Mouse (Mus musculus) CH12.LX (cell line): ENCODE results near the gene Olfr1406.

Experiments used
- CTCF ChIP-seq, 2 experiments: IDR thresholded peaks in 1 of 2; conservative IDR thresholded peaks in 1 of 2; 2 replicates each; pipeline ENCODE4 v1.5.1; 2011 to 2012; ENCODE audit warnings: low read depth in 2 of 2, low read length in 2 of 2, improper control_type of control experiment in 1 of 2, inconsistent platforms in 1 of 2, mild to moderate bottlenecking in 1 of 2, moderate library complexity in 1 of 2
- E2F4 ChIP-seq: IDR thresholded peaks from 2 replicates; pipeline ENCODE4 v1.6.1; 2011; ENCODE audit warnings: low read depth, low read length, improper control_type of control experiment; ENCODE audit not compliant: insufficient replicate concordance
- GABPA ChIP-seq: IDR thresholded peaks from 2 replicates; pipeline ENCODE4 v1.6.1; 2012; ENCODE audit warnings: low read depth, low read length, improper control_type of control experiment, inconsistent platforms; ENCODE audit not compliant: insufficient replicate concordance
- IRF4 ChIP-seq: IDR thresholded peaks from 2 replicates; pipeline ENCODE4 v1.6.1; 2014; ENCODE audit warnings: low read depth, mild to moderate bottlenecking, inconsistent platforms, low read length, improper control_type of control experiment
- JUN ChIP-seq: IDR thresholded peaks from 2 replicates; pipeline ENCODE4 v1.6.1; 2011; ENCODE audit warnings: low read depth, mild to moderate bottlenecking, low read length, improper control_type of control experiment, moderate library complexity; ENCODE audit not compliant: insufficient read depth
- POLR2A ChIP-seq: IDR thresholded peaks from 2 replicates; pipeline ENCODE4 v1.6.1; 2011; ENCODE audit warnings: low read depth, mild to moderate bottlenecking, improper control_type of control experiment, low read length
- TBP ChIP-seq: conservative IDR thresholded peaks from 2 replicates; pipeline ENCODE4 v1.6.1; 2011; ENCODE audit warnings: low read depth, low read length, improper control_type of control experiment
- ZKSCAN1 ChIP-seq: IDR thresholded peaks from 2 replicates; pipeline ENCODE4 v1.6.1; 2012; ENCODE audit warnings: low read depth, inconsistent platforms, low read length, improper control_type of control experiment, borderline replicate concordance
- ZNF384 ChIP-seq: IDR thresholded peaks from 2 replicates; pipeline ENCODE4 v1.6.1; 2012; ENCODE audit warnings: low read depth, low read length, improper control_type of control experiment, inconsistent platforms

DNA sequence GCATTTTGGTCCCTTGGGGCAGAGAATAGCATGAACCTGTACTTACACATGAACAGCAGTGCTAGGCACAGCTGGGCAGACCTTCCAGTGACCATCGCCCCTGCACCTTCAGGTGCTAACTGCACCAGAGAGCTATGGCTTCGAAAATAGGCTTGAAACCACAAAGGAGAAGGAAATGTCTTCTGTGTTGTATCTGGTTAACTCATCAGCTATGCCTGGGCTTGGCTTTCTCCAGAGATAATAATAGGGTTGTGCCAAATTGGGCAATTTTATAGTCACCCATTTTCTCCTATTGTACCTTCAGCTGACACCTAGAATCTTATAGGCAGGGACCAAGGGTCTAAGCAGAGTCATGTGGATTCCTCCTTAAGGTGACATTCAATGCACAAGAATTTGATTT lies 36.6 kb upstream of the Olfr1406 start, which contains the start of gene Fcer1a:
- no peak for TF ChIP-seq POLR2A
- TF ChIP-seq JUN: no peak
- no peak for TF ChIP-seq CTCF (conservative IDR thresholded peaks at IDR 0.05 in 1 of 2, IDR thresholded peaks at IDR 0.05 in 1 of 2; ENCODE audit: low read depth in 2 of 2, low read length in 2 of 2)
- TF ChIP-seq GABPA: no peak
- no peak for TF ChIP-seq IRF4
- TF ChIP-seq TBP: no peak
- TF ChIP-seq ZNF384: no peak
- no peak for TF ChIP-seq E2F4
- no peak for TF ChIP-seq ZKSCAN1
